Mouse (Mus musculus) left cerebral cortex, adult 9 months (tissue): ENCODE results near the gene Syt8.
"Not testable (repeated sequence)": the region's sequence is repeated elsewhere in the genome, so short reads cannot be mapped to it uniquely, and the experiment has no call there.

Experiments
- DNase-seq, 2 experiments: peaks; one replicate each; pipeline ENCODE4 v3.0.0; 2022; ENCODE audit warnings: low spot score in 2 of 2

Syt8 gene

DNA sequence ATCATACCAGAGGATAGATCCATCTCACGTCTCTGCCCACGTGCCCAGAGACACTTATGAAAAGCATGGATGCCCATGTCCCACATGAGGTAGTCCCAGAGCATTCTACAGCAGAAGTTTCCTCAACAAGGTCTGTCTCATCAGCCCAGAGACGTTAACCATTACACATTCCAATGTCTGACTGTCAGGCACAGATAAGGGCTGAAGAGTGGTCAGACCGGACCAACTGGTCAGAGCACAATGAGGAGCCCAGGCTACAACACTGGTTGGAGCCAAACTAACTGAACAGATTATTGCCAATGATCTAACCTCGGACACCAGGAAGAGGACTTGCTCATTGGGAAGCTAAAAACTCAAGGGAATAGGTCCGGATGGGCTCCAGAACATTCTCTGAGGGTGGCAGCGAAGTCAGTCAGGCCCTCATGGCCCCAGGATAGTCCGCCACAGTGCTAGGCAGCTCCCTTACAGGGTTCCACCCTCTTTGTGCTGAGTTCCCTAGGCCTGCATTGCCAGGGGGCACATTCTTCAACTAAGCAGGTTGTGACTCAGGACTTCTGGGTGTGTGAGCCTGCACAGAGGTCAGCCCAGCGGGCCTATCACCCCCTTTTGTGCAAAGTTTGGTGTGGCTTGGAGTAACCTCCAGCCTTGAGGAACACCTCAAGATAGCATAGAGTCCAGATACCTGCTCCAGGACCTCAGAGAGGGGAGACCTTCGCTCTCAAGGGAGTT lies at the start of gene Syt8:
TSS of gene Syt8 (plus strand) at position 714 of the 729 bp plus-strand sequence.
- DNase-seq = no peak

DNA sequence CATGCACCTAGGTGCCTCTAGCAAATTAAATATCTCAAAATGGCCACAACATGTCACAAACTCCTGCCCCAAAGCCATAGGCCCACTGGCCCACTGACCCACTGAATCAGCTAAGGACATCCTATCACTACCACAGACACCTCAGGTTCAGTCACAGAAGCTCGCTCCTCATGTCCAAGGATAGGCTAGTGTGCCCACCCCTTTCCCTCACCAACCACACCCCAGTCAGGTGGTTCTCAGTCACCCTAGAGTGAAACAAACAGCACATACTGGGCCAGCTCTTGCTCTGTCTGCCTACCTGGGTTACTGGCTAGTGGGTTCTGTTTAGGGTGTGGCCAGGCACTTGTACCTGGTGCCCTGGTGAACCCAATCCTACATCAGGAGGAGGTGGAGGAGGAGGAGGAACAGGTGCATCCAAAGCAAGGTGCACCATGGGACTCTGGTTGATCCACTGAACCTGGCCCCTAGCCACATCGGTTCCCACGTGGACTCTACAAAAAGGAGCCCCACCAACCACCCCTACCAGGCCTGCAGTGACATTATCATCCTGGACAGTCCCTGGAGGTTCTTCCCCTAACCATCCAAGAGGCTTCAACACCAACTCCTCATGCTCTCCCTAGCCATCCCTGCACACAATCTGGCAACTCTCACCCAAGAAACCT lies 48.8 kb upstream of the Syt8 start:
- no peak for DNase-seq

DNA sequence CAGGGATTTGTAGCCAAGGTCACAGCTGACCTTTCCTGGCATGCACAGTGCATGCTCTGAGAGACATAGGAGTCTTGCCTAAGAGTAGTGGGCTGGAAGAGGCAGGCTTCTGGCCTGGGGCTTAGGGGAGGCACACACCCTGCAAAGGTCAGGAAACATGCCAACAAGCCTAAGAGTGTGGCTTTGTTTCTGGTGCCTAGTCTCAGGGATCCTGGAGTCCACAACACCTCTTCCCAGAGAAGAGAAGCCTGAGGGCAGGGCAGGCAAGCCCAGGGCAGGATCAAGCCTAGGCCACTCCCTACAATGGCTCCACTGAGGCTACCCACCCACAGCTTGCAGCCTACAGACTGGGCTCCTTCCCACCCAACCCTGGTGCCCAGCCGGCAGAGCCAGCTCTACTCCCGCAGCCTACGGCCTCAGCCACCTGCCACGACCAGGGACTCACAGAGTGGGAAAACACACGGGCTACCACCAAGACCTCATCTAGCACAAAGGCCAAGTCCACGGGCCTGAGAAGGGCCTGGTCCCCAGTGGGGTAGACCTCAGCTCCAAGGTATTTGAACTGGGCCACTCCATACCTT lies 47.9 kb upstream of the Syt8 start:
- no peak for DNase-seq

- peak; percentile 93 to 97 for DNase-seq
These were observed 47.1 kb upstream of the Syt8 start, which contains the start of gene Ctsd for GRCm38 (mm10) chr7:142387419-142388148. Ctsd (minus strand) TSS chr7:142388038.

- DNase-seq = no peak
These were observed 46.5 kb upstream of the Syt8 start for GRCm38 (mm10) chr7:142388198-142388597.

DNA sequence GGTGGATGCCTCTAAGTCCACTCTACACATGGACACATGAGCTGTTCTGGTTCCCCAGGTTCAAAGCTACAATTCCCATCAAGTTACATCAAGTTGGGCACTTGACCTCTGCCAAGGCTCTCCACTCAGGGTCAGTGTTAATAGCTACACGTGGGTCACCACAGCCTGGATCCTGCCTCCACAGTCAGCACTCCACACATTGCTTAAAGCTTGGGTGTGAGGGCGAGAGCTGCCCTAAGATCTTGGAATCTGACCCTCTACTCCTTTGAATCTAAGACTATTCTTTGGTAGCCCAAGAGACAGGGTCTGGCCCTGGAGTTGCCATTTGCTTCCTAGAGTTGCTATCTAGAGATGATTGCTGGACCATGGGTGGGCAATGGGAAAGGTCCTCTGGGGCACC lies 45.9 kb upstream of the Syt8 start:
- DNase-seq = no peak

GRCm38 (mm10) chr7:142389961-142390650 lies 44.5 kb upstream of the Syt8 start:
- no peak for DNase-seq

DNA sequence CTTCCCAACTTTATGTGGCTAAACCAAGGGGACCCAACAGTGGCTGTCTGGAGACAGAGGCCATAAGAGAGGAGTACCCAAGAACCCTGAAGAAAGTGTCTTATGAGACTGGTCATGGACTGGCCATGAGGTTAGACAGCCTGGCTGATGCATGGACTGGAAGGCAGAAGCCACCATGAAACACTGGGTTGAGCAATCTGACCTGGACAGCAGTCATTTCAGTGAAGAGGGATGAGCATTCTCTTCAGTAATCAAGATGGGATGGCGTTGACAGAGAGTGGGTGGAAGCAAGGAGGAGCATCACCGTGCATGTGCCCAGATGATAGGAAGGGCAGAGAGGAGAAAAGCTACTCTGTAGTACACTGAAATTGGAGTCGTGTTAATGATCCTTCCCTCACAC lies 43.5 kb upstream of the Syt8 start:
- DNase-seq = no peak

DNA sequence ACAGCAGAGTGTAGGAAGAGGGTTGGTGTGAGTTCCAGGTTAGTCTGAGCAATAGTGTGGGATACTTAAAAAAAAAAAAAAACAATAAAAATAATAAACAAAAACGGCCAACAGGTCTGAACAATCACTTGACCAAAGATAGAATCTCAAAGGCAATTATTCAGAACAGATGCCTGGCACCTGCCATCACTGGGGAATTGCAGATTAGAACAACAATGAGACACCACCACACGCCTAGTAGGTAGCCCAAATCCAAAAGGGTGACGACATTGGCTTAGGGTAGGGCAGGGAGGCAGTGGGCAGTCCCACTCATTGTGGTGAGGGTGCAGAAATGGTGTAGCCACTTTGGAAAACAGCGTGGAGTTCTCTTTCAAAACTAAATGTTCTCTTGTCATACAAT lies 43.0 kb upstream of the Syt8 start:
- DNase-seq = no peak

DNA sequence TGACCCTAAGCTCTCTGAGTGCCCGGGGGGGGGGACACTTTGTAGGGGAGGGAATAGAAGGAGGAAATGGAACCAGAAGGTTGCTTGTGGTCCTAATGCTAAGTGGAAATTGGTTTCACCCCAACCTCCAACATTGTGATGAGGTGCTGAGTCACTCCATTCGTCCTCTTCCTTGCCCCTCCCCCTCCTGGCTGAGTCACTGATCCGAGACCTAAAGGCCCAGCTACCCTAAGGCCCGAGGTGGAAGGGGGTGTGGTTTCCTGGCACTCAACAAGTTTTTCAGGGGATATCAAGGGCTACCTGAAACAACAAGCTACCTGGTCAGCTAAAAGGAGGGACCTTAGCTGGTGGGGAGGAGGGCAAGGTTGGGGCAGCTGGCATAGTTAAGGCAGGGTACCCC lies 41.5 kb upstream of the Syt8 start:
- DNase-seq = no peak

- no peak for DNase-seq
These were observed 40.1 kb upstream of the Syt8 start for GRCm38 (mm10) chr7:142394261-142395190.

DNA sequence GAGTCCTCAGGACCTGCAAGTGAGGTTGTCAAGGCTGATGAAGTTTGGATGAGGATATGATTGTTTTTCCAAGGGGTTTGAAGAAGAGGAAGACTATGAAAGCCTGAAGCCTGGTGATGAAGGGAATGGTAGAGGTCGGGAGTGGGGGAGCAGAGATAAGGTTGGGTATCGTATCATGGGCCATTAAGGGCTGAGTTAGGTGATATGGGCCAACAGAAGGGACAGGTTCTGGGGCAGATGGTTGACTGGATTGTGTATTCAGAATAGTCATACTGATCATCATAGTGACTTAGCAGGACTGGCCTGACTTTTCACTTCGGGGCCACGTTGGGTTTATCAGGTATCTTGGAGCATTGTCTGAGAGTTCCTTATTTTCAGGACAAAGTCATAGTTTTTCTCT lies 39.2 kb upstream of the Syt8 start:
- no peak for DNase-seq

- DNase-seq = no peak
These were observed 38.0 kb upstream of the Syt8 start for GRCm38 (mm10) chr7:142396611-142397010.

DNA sequence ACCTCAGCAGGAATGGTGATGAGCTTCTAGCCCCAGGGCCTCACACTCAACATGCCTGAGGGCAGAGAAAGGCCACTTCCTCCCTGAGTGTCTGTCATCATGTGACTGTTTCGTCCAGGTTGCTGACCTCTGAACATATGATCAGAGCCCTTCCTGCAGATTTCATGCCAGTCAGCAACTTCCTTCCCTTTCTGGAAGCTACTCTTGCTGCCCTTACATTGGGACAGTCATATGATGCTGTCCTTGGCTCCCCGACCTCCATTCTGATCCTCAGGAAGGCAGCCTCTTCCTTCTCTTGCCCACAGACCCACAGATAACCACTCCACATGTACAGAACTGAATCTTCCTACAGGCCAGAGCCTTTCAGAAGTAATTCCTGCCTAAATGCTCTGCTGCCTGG lies 36.6 kb upstream of the Syt8 start:
- DNase-seq = no peak

- DNase-seq = no peak
These were observed 35.4 kb upstream of the Syt8 start for GRCm38 (mm10) chr7:142399250-142399649.

DNA sequence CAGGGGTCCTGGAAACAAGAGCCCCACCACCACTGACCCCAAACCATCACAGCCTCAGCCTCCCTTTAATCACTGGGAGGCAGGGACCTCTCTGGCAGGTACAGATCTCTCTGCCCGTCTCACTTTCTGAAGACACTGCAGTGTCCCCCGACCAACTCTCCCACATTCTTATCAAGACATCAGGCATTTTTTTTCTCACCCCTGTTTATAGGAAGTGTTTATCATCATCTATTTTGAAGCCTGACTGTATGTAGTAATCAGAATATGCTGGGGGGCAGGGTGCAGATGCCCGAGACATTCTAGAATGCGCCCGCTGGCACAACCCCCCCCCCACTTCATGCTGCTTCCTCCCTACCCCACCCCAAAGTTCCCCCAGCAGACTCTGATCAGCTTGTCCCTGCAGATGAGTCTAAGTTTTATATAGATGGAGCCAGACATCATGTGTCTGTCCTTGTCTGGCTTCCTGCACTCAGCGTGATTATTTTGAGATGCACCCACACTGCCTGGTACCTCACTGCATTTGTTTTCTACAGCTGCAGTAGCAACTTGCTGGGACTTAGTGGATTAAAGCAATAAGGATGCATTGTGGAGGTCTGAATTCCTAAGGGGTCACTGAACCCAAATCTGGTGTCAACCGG lies 34.4 kb upstream of the Syt8 start:
- peak in 1 of 2 experiments; percentile 62 for DNase-seq

- DNase-seq = no peak
These were observed 33.9 kb upstream of the Syt8 start for GRCm38 (mm10) chr7:142400750-142401142.

- DNase-seq = peak in 1 of 2 experiments; percentile 53
These were observed 31.1 kb upstream of the Syt8 start for GRCm38 (mm10) chr7:142403591-142403990.

GRCm38 (mm10) chr7:142405134-142405533 lies 29.5 kb upstream of the Syt8 start:
- DNase-seq = not testable (repeated sequence)

DNA sequence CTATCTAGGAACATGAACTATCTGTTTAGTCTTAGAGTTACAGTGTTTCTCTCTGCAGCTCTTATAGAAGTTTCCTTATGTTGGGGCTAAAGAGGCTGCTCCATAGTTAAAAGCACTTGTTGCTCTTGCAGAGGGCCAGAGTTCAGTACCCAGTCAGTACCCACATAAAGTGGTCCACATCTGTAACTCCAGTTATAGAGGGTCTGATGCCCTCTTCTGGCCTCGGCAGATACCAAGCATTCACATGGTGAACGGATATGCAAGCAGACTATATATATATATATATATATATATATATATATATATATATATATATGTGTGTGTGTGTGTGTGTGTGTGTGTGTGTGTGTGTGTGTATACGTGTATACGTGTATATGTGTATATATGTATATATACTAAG lies 26.7 kb upstream of the Syt8 start:
- no peak for DNase-seq
